ENCODE assay signal across 21 mouse cellular contexts in genomic region chr3:60546904-60547303, GRCm38 (mm10).
DNase-seq lines count a peak whose midpoint lies in the region; ATAC-seq lines count a peak whose summit lies in the region.
"Had no signal": no experiment of that assay in that cellular context is flagged by ENCODE, and none has a peak within 500 bp of the region (broad histone marks: within the 10 kb centered on the region; RNA-seq: fewer than 3 reads in every experiment).

No protein-coding gene starts in this region.

- peaks cover 25% of the 10 kb centered on the region for H3K4me1 ChIP-seq in liver, embryonic 11.5 days (replicated peaks; ENCODE audit: control insufficient read depth, insufficient read depth, low read length)
- peaks cover 40% of the 10 kb centered on the region for H3K4me1 ChIP-seq in liver, embryonic 15.5 days (replicated peaks)
- H3K4me1 ChIP-seq: forebrain, embryonic 13.5 days; hindbrain, embryonic 10.5 days had no signal

- 97% methylated on average over 4 of the region's 4 CpGs for WGBS in liver, embryonic 11.5 days
- 87% methylated on average over 4 of the region's 4 CpGs for WGBS in liver, embryonic 15.5 days (ENCODE audit: insufficient replicate concordance)

- no peak for ATAC-seq in liver, embryonic 11.5 days (replicated peaks; ENCODE audit: low FRiP score)
- ATAC-seq in liver, embryonic 15.5 days (ENCODE audit: insufficient read depth) = no peak
- ATAC-seq: CD4-positive, CD25-positive, alpha-beta regulatory T cell, adult 4 months; forebrain, embryonic 13.5 days had no signal

- DNase-seq in adrenal gland, adult (ENCODE audit: inconsistent age in 2 of 2, low spot score in 1 of 2) = peak; percentile 16 to 49
- DNase-seq in adrenal gland, adult 18-20 months (ENCODE audit: low spot score in 2 of 2) = no peak
- no peak for DNase-seq in liver, embryonic 11.5 days (ENCODE audit: low spot score)
- no peak for DNase-seq in liver
- no peak for DNase-seq in thymus, postnatal 0 days (ENCODE audit: low spot score)
- DNase-seq in frontal cortex, postnatal 10 days (ENCODE audit: low spot score in 2 of 2) = no peak
- DNase-seq: adrenal gland, adult 2 months; adrenal gland, postnatal 25 days; B cell, adult 2 months; cerebellum, adult 18-20 months; cerebellum, adult 9-11 months; cerebellum, postnatal 36 days; gastrocnemius, postnatal 25 days had no signal

- H3K27ac ChIP-seq in liver, embryonic 11.5 days (ENCODE audit: low read depth, low read length) = 0 out of 2 replicates have a peak overlapping the region, but pooled peaks have one; percentile 19
- peak overlapping the region; percentile 87 for H3K27ac ChIP-seq in liver, embryonic 15.5 days (replicated peaks)
- H3K27ac ChIP-seq: embryonic facial prominence, embryonic 13.5 days; forebrain, embryonic 13.5 days; hindbrain, embryonic 10.5 days; hindbrain, embryonic 14.5 days; intestine, embryonic 15.5 days had no signal

- H3K36me3 ChIP-seq in liver, embryonic 11.5 days (ENCODE audit: control insufficient read depth, insufficient read depth, low read length) = no peaks in the 10 kb centered on the region
- peaks cover 17% of the 10 kb centered on the region for H3K36me3 ChIP-seq in liver, embryonic 15.5 days (replicated peaks)
- H3K36me3 ChIP-seq: embryonic facial prominence, embryonic 13.5 days; heart, embryonic 12.5 days; hindbrain, embryonic 10.5 days; intestine, embryonic 15.5 days had no signal

- H3K27me3 ChIP-seq in liver, embryonic 11.5 days (replicated peaks; ENCODE audit: control insufficient read depth, insufficient read depth, low read length) = no peaks in the 10 kb centered on the region
- H3K27me3 ChIP-seq in liver, embryonic 15.5 days = no peaks in the 10 kb centered on the region
- H3K27me3 ChIP-seq: embryonic facial prominence, embryonic 13.5 days; forebrain, embryonic 13.5 days; heart, embryonic 12.5 days; intestine, embryonic 15.5 days had no signal

- H3K4me2 ChIP-seq in liver, embryonic 11.5 days = no peak overlapping the region
- peak overlapping the region; percentile 60 for H3K4me2 ChIP-seq in liver, embryonic 15.5 days
- H3K4me2 ChIP-seq: embryonic facial prominence, embryonic 13.5 days; forebrain, embryonic 13.5 days; hindbrain, embryonic 14.5 days; intestine, embryonic 15.5 days had no signal

- H3K9me3 ChIP-seq in liver, embryonic 11.5 days (ENCODE audit: control insufficient read depth, low read length) = no peaks in the 10 kb centered on the region
- no peaks in the 10 kb centered on the region for H3K9me3 ChIP-seq in liver, embryonic 15.5 days (replicated peaks)
- H3K9me3 ChIP-seq: embryonic facial prominence, embryonic 13.5 days; forebrain, embryonic 13.5 days; heart, embryonic 12.5 days; hindbrain, embryonic 10.5 days; intestine, embryonic 15.5 days had no signal

- no peak overlapping the region for H3K9ac ChIP-seq in liver, embryonic 11.5 days (ENCODE audit: low read depth, low read length)
- H3K9ac ChIP-seq in liver, embryonic 15.5 days = no peak overlapping the region
- H3K9ac ChIP-seq: embryonic facial prominence, embryonic 13.5 days; forebrain, embryonic 13.5 days; heart, embryonic 12.5 days; hindbrain, embryonic 14.5 days; intestine, embryonic 15.5 days had no signal

- no peak overlapping the region for H3K4me3 ChIP-seq in liver, embryonic 11.5 days (ENCODE audit: low read depth, low read length)
- no peak overlapping the region for H3K4me3 ChIP-seq in liver, embryonic 15.5 days (replicated peaks)
- H3K4me3 ChIP-seq: embryonic facial prominence, embryonic 13.5 days; forebrain, embryonic 13.5 days; heart, embryonic 12.5 days; hindbrain, embryonic 10.5 days; intestine, embryonic 15.5 days had no signal

Comparison
In these comparisons a context has a peak if more than half of its experiments do, and no peak if none do; other contexts are left out.
1. DNase-seq: peak in adrenal gland, adult (2 of 2); none in adrenal gland, adult 18-20 months (0 of 2), liver, embryonic 11.5 days (single experiment), liver (single experiment), thymus, postnatal 0 days (single experiment) and frontal cortex, postnatal 10 days (0 of 2).